Mouse (Mus musculus): ENCODE measurements around the gene Gata3. TPM values are rescaled to one million over a fixed set of nuclear protein-coding genes. Genes with fewer than 3 reads are reported as not detected.

Gata3 gene
- total and polyA plus RNA-seq, 2 experiments from 2014 or later = 0.48 to 1.8 TPM

GRCm38 (mm10) chr2:9876621-9877325 is 13.1 kb downstream of the Gata3 start:
- peaks cover 86% of the 10 kb centered on the region for H3K27me3 ChIP-seq (ENCODE audit: insufficient read depth, low read length)
- 4% methylated on average over 31 of the region's 31 CpGs for WGBS
- 0 out of 2 replicates have a peak overlapping the region, but pooled peaks have one; percentile 11 for H3K4me3 ChIP-seq (ENCODE audit: low read depth, low read length)
- no peaks in the 10 kb centered on the region for H3K36me3 ChIP-seq (ENCODE audit: insufficient read depth)
- peak; percentile 45 for DNase-seq
- H3K9me3 ChIP-seq (ENCODE audit: low read length) = no peaks in the 10 kb centered on the region
- no peak overlapping the region for H3K9ac ChIP-seq
- H3K4me1 ChIP-seq (ENCODE audit: insufficient read depth) = no peaks in the 10 kb centered on the region
- ATAC-seq = no peak
- H3K27ac ChIP-seq (ENCODE audit: low read depth, low read length) = no peak overlapping the region
- no peak overlapping the region for H3K4me2 ChIP-seq (ENCODE audit: low read depth)
- no peak for TF ChIP-seq CTCF (IDR thresholded peaks at IDR 0.05; ENCODE audit: low read depth)

- H3K36me3 ChIP-seq (ENCODE audit: insufficient read depth) = no peaks in the 10 kb centered on the region
- no peak overlapping the region for H3K9ac ChIP-seq
- WGBS = 11% methylated on average over 12 of the region's 12 CpGs
- H3K27ac ChIP-seq (ENCODE audit: low read depth, low read length) = no peak overlapping the region
- no peaks in the 10 kb centered on the region for H3K4me1 ChIP-seq (ENCODE audit: insufficient read depth)
- ATAC-seq (no peak), DNase-seq (no peak)
- H3K4me2 ChIP-seq (ENCODE audit: low read depth) = no peak overlapping the region
- peaks cover 86% of the 10 kb centered on the region for H3K27me3 ChIP-seq (ENCODE audit: insufficient read depth, low read length)
- H3K4me3 ChIP-seq (ENCODE audit: low read depth, low read length) = no peak overlapping the region
- no peaks in the 10 kb centered on the region for H3K9me3 ChIP-seq (ENCODE audit: low read length)
- no peak for TF ChIP-seq CTCF (IDR thresholded peaks at IDR 0.05; ENCODE audit: low read depth)
These were observed 14.0 kb downstream of the Gata3 start for GRCm38 (mm10) chr2:9875676-9876357.

GRCm38 (mm10) chr2:9875220-9875619 is 14.6 kb downstream of the Gata3 start:
- Histone ChIP-seq H3K9ac (no peak overlapping the region), H3K27me3 (ENCODE audit: insufficient read depth, low read length) (peaks cover 87% of the 10 kb centered on the region), H3K9me3 (ENCODE audit: low read length) (no peaks in the 10 kb centered on the region), H3K4me2 (ENCODE audit: low read depth) (no peak overlapping the region), H3K27ac (ENCODE audit: low read depth, low read length) (no peak overlapping the region), H3K4me1 (ENCODE audit: insufficient read depth) (no peaks in the 10 kb centered on the region), H3K4me3 (ENCODE audit: low read depth, low read length) (no peak overlapping the region), H3K36me3 (ENCODE audit: insufficient read depth) (no peaks in the 10 kb centered on the region)
- 8% methylated on average over 4 of the region's 4 CpGs for WGBS
- ATAC-seq (no peak), DNase-seq (no peak)
- TF ChIP-seq CTCF (IDR thresholded peaks at IDR 0.05; ENCODE audit: low read depth) = no peak

GRCm38 (mm10) chr2:9874467-9875219 is 15.2 kb downstream of the Gata3 start:
- no peak for ATAC-seq
- peak; percentile 22 for DNase-seq
- 6% methylated on average over 38 of the region's 39 CpGs for WGBS
- Histone ChIP-seq H3K9ac (no peak overlapping the region), H3K36me3 (ENCODE audit: insufficient read depth) (no peaks in the 10 kb centered on the region), H3K4me1 (ENCODE audit: insufficient read depth) (no peaks in the 10 kb centered on the region), H3K27me3 (ENCODE audit: insufficient read depth, low read length) (peaks cover 86% of the 10 kb centered on the region), H3K4me3 (ENCODE audit: low read depth, low read length) (no peak overlapping the region), H3K4me2 (ENCODE audit: low read depth) (no peak overlapping the region), H3K27ac (ENCODE audit: low read depth, low read length) (no peak overlapping the region), H3K9me3 (ENCODE audit: low read length) (no peaks in the 10 kb centered on the region)
- TF ChIP-seq CTCF (IDR thresholded peaks at IDR 0.05; ENCODE audit: low read depth) = no peak

- Histone ChIP-seq H3K36me3 (ENCODE audit: insufficient read depth) (no peaks in the 10 kb centered on the region), H3K4me1 (ENCODE audit: insufficient read depth) (no peaks in the 10 kb centered on the region), H3K9me3 (ENCODE audit: low read length) (no peaks in the 10 kb centered on the region), H3K9ac (no peak overlapping the region), H3K27ac (ENCODE audit: low read depth, low read length) (no peak overlapping the region), H3K4me3 (ENCODE audit: low read depth, low read length) (no peak overlapping the region), H3K4me2 (ENCODE audit: low read depth) (no peak overlapping the region), H3K27me3 (ENCODE audit: insufficient read depth, low read length) (peaks cover 80% of the 10 kb centered on the region)
- no peak for TF ChIP-seq CTCF (IDR thresholded peaks at IDR 0.05; ENCODE audit: low read depth)
- 12% methylated on average over 2 of the region's 2 CpGs for WGBS
- ATAC-seq = no peak
- peak; percentile 30 for DNase-seq
These were observed 16.1 kb downstream of the Gata3 start for GRCm38 (mm10) chr2:9873757-9874156.

- no peak for DNase-seq
- TF ChIP-seq CTCF (IDR thresholded peaks at IDR 0.05; ENCODE audit: low read depth) = no peak
- 4% methylated on average over 12 of the region's 12 CpGs for WGBS
- Histone ChIP-seq H3K4me3 (ENCODE audit: low read depth, low read length) (no peak overlapping the region), H3K9me3 (ENCODE audit: low read length) (no peaks in the 10 kb centered on the region), H3K4me1 (ENCODE audit: insufficient read depth) (no peaks in the 10 kb centered on the region), H3K4me2 (ENCODE audit: low read depth) (no peak overlapping the region), H3K27ac (ENCODE audit: low read depth, low read length) (no peak overlapping the region), H3K36me3 (ENCODE audit: insufficient read depth) (no peaks in the 10 kb centered on the region), H3K27me3 (ENCODE audit: insufficient read depth, low read length) (peaks cover 69% of the 10 kb centered on the region), H3K9ac (no peak overlapping the region)
- ATAC-seq = no peak
These were observed 17.2 kb downstream of the Gata3 start for GRCm38 (mm10) chr2:9872682-9873081.

- no peak overlapping the region for H3K4me3 ChIP-seq (ENCODE audit: low read depth, low read length)
- no peak overlapping the region for H3K27ac ChIP-seq (ENCODE audit: low read depth, low read length)
These were observed 18.0 kb downstream of the Gata3 start for GRCm38 (mm10) chr2:9871798-9872197.

More at GRCm38 (mm10) chr2:9871798-9872197, 18.0 kb downstream of the Gata3 start:
- no peaks in the 10 kb centered on the region for H3K4me1 ChIP-seq (ENCODE audit: insufficient read depth)
- H3K9me3 ChIP-seq (ENCODE audit: low read length) = no peaks in the 10 kb centered on the region
- WGBS = 23% methylated on average over 6 of the region's 6 CpGs
- ATAC-seq (no peak), DNase-seq (no peak)
- no peak for TF ChIP-seq CTCF (IDR thresholded peaks at IDR 0.05; ENCODE audit: low read depth)
- H3K27me3 ChIP-seq (ENCODE audit: insufficient read depth, low read length) = peaks cover 65% of the 10 kb centered on the region
- no peaks in the 10 kb centered on the region for H3K36me3 ChIP-seq (ENCODE audit: insufficient read depth)
- H3K9ac ChIP-seq = no peak overlapping the region
- no peak overlapping the region for H3K4me2 ChIP-seq (ENCODE audit: low read depth)
